Mouse (Mus musculus) embryonic stem cell, embryonic (primary cell): Measurements from ENCODE around the gene Hoxa7.

ENCODE experiments used
- CTCF ChIA-PET, 4 experiments: fragments of 300-600 bp in 2 of 4; fragments of 350-600 bp in 2 of 4; sonication (Branson Sonifier 250); formaldehyde crosslinking; loops; one replicate each; lab custom pipeline; 2022; ENCODE audit warnings: inconsistent platforms in 2 of 4; lab: Charles Lee
- POLR2A ChIA-PET, 4 experiments: fragments of 300-600 bp in 2 of 4; fragments of 350-600 bp in 2 of 4; sonication (Branson Sonifier 250); formaldehyde crosslinking; loops; one replicate each; lab custom pipeline; 2022; ENCODE audit warnings: antibody characterized with exemption in 4 of 4, inconsistent platforms in 1 of 4; lab: Charles Lee

Hoxa7 gene

DNA sequence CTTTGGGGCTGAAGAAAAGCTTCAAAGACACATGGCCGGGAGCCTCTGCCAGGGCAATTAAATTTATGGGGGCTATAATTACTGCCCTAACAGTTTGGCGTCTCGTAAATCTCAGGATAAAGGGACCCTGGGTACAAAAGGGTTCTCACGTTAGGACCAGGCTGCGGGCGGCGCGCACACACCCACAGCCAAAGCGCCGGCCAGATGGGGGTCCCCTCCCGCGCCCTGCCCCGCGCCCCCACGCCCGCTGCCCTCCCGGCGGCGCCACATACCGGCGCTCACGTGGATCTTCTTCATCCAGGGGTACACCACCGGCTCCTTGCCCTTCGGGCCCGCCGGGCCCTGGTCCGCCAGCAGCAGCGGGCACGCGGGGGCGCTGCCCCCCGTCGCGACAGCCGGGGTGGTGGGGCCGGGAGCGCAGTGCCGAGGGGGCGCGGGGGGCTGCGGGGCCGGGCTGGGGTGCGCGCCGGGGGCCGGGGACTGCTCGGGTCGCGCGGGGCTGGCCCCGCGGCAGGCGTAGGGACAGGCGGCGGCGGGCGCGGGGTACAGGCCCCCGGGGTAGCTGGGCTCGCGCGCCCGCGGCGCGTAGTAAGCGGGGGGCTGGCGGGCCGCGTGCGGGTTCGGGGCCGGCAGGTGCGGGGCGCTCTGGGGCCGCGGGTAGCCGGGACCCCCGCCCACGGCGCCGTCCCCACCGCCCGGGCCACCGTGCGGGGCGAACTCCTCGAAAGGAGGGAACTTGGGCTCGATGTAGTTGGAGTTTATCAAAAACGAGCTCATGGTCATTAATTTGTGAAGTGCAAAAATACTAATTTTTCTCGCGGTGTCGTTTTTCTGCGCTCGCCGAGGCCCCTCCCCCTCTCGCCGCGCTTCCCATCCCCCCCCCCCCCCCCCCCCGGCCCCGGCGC is 30.5 kb downstream of the Hoxa7 start, which contains the start of gene Hoxa4:
Hoxa4 (minus strand) TSS at position 848 of the 905 bp plus-strand sequence.
- ChIA-PET CTCF (interaction anchor here in 2 of 4 experiments (0.6 to 1.5 kb wide), 2 partner anchors 20 to 62 kb away, joined by 3 to 5 read pairs; no protein-coding TSS in a partner anchor), POLR2A (interaction anchor here in 3 of 4 experiments (0.5 to 3.4 kb wide), 11 partner anchors 10 to 264 kb away, joined by 3 to 17 read pairs (median 5); partner anchors contain the start of genes 5730596B20Rik (in 1 of the 3) and Hoxa1 (in 1 of the 3))

DNA sequence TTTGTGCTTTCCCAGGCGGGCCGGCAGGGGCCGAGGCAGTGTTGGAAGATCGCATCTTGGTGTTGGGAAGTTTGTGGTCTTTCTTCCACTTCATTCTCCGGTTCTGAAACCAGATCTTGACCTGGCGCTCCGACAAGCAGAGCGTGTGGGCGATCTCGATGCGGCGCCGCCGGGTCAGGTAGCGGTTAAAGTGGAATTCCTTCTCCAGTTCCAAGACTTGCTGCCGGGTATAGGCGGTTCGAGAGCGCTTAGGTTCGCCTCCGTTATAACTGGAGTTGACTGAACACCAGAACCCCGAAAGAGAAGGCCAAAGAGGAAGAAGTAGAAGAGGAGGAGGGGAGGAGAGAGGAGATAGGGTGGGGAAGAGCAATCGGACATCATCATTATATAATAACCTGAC is 31.2 kb downstream of the Hoxa7 start:
- ChIA-PET CTCF (interaction anchor here in 1 of 4 experiments (1.4 kb wide), 1 partner anchor 21 kb away, joined by 3 read pairs; no protein-coding TSS in a partner anchor), POLR2A (interaction anchor here in 1 of 4 experiments (1.3 to 3.4 kb wide), 2 partner anchors 11 to 12 kb away, joined by 5 to 17 read pairs; partner anchors contain the start of gene 5730596B20Rik)

DNA sequence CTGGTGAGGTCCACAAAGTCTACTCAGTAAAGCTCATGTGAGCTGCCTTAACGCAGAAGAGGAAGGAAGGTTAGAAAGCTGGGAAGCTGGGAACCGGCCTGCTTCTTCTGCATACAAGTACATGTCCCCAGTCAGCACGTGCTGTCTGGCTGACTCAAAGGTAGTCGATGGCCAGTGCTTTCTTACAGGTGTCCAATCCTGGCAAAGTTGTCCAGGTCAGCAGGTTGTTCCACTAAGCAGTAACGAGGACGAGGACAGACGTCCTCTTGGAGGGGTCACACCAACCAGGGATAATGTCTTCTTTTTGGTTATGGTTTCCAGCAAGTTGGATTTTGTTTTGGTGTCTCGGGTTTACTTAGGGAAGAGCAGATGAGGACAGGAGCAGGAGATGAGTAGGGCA is 31.7 kb downstream of the Hoxa7 start:
- POLR2A ChIA-PET: interaction anchor here in 1 of 4 experiments (1.1 to 3.4 kb wide), 3 partner anchors 8 to 12 kb away, joined by 3 to 17 read pairs (median 5); partner anchors contain the start of gene 5730596B20Rik
- CTCF ChIA-PET: interaction anchor here in 2 of 4 experiments (0.5 to 1.4 kb wide), 2 partner anchors 22 to 541 kb away, joined by 3 read pairs; no protein-coding TSS in a partner anchor

DNA sequence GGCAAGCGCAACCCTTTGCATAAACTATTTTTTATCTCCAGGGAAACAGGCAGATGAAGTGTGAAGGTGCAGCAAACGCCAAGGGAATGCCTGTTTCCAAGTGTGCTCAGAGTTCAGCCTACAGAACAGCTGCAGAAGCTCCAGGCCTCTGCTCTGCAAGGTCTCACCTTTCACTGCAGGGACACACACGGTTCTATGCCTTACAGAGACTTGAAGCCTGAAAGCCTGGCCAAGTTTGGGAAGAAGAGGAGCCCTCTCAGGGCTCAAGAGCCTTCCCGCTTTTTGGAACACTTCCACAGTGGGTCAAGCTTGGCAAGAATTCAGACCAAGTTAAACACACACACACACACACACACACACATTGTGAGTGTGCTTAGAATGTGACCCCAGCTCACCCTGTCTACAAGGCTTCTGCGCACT is 32.5 kb downstream of the Hoxa7 start:
- CTCF ChIA-PET: interaction anchor here in 2 of 4 experiments (0.5 to 1.4 kb wide), 2 partner anchors 23 to 540 kb away, joined by 3 read pairs; no protein-coding TSS in a partner anchor
- POLR2A ChIA-PET: interaction anchor here in 1 of 4 experiments (0.8 to 1.1 kb wide), 3 partner anchors 9 to 798 kb away, joined by 3 to 4 read pairs (median 3); no protein-coding TSS in a partner anchor

DNA sequence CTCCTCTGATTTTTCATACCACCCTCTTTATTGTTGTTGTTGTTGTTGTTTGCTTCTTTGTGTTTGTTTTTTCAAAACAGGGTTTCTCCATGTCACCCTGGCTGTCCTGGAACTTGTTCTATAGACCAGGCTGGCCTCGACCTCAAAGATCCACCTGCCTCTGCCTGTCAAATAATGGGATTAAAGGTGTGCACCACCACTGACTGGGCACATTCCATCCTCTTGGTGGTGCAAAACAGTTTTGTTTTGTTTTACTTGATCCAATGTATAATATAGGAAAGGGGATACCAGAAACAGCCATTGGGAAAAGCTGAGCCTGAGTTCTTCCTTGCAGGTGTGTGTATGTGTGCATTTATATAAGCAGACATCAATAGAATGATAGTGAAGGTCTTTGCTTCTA is 35.2 kb downstream of the Hoxa7 start:
- ChIA-PET CTCF (no interaction called here), POLR2A (no interaction called here)

DNA sequence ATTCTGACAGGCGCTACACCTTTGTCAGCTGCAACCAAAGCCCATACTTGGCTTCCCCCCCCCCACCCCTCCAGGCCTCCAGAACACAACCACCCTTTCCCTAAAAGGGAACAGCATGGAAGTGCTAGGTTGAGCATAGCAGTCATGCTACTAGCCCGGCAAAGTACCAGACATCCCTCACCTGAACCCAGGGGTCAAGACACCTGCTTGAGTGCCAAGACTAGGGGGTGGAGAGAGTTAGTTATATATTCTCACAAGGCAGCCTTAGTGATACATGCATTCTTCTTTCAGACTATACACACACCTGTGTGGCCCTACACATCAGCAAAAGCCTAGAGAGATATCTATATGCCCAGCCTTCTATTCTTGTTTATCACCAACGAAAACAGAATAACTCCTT is 35.8 kb downstream of the Hoxa7 start:
- ChIA-PET POLR2A (no interaction called here), CTCF (interaction anchor here in 1 of 4 experiments (0.7 kb wide), 1 partner anchor 137 kb away, joined by 3 read pairs; no protein-coding TSS in a partner anchor)

DNA sequence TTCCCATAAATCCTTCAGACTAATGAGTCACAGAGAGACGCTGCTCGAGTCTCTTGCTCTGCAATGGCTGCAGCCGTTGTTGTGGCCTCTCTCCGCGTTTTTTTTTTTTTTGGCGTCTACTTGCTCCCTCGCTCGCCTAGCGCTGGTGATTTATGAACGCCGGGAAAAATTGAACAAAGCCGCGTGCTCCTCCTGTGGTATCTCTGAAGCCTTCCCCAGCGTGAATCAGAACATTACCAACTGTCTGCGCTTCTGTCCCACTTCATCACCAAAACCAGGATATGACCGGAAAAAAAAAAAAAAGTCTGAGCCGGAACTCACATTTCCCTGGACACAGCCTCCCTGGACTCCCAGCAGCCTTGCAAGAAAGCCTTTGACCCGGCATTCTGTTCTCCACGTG is 36.4 kb downstream of the Hoxa7 start:
- ChIA-PET CTCF (interaction anchor here in 1 of 4 experiments (0.7 kb wide), 1 partner anchor 137 kb away, joined by 3 read pairs; no protein-coding TSS in a partner anchor), POLR2A (interaction anchor here in 2 of 4 experiments (0.8 to 3.1 kb wide), 3 partner anchors 11 to 833 kb away, joined by 4 to 18 read pairs (median 4); no protein-coding TSS in a partner anchor)

DNA sequence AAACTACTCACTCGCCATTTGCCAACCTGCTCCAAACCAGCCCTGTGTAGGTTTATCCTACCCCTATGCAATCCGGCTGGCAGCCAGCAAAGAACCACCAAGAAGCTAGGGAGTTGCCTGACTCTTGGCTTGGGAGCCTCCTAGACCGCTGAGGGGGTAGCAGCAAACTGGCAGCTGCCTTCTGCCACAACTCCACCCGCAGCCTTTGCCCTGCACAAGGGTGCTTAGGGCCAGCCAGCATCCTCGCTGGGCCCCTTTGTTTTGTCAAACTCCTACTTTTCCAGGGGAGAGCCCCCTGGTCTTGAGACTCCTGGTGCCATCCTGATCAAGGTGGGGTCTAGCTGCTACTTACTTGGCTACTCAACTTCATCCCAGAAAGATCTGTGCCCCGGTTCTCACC is 37.0 kb downstream of the Hoxa7 start:
- ChIA-PET POLR2A (interaction anchor here in 2 of 4 experiments (0.8 to 3.1 kb wide), 3 partner anchors 11 to 833 kb away, joined by 4 to 18 read pairs (median 4); no protein-coding TSS in a partner anchor), CTCF (interaction anchor here in 1 of 4 experiments (0.5 kb wide), 1 partner anchor 17 kb away, joined by 3 read pairs; no protein-coding TSS in a partner anchor)

DNA sequence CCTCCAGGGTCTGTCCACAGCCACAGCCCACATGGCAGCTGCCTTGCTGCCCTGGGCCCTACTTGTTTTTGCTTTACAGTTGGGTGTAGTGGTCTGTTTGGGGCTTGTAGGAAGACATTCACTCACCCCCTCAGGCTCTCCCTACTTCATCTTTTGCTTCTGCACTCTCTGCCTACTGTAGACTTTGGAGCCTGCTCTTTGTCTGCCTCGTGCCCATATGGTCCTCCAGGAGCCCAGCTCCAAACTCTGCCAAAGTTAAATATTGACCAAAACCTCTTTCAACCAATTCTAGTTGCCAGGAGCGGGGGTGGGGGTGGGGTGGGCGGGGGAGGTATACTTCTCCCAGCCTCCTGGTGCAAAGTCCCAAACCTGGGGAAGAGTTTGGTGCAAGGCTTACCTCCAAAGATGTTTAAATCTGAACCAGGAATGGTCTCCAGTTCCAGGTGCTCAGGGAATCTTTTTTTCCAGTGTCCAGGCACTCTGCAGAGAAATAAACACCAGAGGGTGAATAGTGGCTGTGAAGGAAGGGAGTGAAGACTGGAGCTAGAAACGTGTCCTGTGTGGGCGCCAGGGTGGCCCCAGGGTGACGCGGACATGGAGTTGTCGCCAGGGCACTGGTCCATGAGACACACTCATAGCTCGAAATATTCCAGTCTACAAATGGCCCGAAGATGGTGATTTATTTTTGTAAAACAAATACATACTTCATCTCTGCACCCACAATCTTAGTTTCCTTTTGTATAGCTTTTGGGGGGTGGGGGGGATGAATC is 38.2 kb downstream of the Hoxa7 start:
- POLR2A ChIA-PET: interaction anchor here in 1 of 4 experiments (0.6 to 3.1 kb wide), 4 partner anchors 9 to 26 kb away, joined by 3 to 18 read pairs (median 4); no protein-coding TSS in a partner anchor
- CTCF ChIA-PET: interaction anchor here in 3 of 4 experiments (0.6 to 1.1 kb wide), 3 partner anchors 57 to 674 kb away, joined by 3 read pairs; partner anchors contain the start of gene Hoxa10 (in 1 of the 3)

DNA sequence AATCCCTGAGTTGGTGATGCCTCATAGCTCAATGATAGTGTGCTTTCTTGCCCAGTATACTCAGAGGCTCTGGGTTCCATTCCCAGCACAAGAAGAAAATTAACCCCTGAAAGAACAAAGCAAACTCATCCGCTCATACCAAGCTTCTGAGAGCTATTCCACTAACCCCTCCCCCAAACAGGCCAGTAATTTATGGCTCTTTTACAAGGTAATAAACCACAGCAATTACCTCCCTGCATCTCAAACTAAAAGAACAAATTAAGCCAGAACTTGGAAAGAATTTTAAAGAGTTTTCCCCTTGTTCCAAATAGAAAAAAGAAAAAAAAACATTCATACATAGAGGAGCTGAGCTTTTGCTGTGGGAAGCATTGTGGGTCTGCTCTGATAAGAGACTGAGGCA is 38.9 kb downstream of the Hoxa7 start:
- POLR2A ChIA-PET: interaction anchor here in 1 of 4 experiments (0.6 to 3.1 kb wide), 3 partner anchors 9 to 42 kb away, joined by 4 to 18 read pairs (median 4); no protein-coding TSS in a partner anchor
- CTCF ChIA-PET: interaction anchor here in 1 of 4 experiments (0.7 kb wide), 1 partner anchor 16 kb away, joined by 3 read pairs; no protein-coding TSS in a partner anchor

DNA sequence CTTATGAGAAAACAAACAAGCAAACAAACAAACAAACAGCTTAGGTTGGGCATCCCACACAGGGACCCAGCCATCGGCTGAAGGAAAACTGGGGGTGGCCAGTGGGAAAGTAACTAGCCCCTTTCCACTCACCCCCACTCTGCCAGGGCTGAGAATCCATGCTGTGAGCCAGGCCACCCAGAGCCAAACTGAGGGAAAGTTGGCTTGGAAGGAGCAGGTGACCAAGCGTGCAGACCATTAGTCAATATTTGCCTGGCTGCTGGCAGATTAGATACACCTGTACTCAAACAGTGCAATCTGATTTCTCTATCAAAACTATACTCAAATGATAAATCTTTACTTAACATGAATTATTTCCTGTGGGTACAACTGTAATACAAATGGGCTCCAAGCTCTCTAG is 39.6 kb downstream of the Hoxa7 start:
- POLR2A ChIA-PET: interaction anchor here in 1 of 4 experiments (1.5 kb wide), 1 partner anchor 43 kb away, joined by 4 read pairs; no protein-coding TSS in a partner anchor
- CTCF ChIA-PET: no interaction called here

DNA sequence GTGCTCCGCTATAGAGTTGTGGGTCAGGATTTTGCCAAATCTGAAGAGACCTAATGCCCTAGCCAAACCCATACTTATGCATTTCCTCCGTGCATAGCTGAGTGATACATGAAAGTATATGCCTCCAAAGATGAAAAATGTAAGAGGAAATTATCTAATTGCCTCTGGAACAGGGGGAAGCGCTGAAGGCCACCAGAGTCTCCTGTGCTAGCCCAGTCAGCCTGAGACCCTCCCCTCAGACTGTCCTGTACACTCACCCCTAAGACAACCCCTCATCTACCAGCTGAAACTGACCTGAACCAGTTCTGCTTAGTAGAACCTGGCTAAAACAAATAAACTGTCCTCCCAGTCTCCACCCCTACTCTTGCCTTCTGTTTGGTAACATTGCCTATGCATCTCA is 40.9 kb downstream of the Hoxa7 start:
- CTCF ChIA-PET: no interaction called here
- POLR2A ChIA-PET: interaction anchor here in 1 of 4 experiments (0.7 kb wide), 1 partner anchor 21 kb away, joined by 3 read pairs; no protein-coding TSS in a partner anchor

DNA sequence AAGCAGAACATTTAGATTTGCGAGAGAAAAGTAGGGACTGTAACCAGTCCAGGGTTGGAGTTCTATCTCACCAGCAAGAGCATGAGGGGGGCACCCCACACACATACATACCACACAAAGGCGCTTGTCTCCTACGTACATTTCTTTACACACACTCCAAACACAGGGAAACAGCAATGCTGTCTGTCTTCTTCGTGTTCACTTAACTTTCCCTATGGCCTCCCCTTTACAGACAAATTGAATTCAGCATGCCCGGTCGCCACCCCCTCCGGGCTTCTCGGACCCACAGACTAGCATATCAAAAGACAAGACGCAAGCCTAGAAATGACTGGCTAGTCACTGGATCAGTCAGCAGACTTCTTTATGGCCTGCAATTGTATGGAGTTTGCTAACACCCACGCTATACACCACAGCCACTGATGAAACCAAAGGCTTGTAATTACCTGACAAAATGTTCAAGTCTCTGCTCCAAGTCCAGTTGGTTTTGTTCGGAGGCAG is 41.4 kb downstream of the Hoxa7 start:
- ChIA-PET CTCF (no interaction called here), POLR2A (interaction anchor here in 1 of 4 experiments (9.7 kb wide), 1 partner anchor 20 kb away, joined by 75 read pairs; the partner anchor contains the start of gene Hoxa1)

DNA sequence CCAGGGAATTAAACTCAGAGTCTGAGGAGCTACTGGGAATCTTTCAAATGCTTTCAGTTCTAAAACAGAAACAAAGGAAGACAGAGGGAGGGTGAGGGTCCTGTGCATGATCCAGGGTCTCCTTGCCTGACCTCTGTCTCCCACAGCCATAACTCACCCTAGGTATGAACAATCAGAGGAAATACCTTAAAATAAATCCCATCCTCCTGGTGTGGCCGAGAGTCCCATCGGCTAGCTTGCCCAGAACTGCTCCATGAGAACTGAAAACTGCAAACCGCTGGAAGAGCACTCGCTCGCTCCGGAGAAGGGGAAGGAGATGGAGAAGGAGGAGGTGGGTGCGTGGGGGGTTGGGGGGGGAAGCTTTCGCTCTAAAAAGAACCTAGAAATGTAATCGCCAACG is 42.0 kb downstream of the Hoxa7 start:
- ChIA-PET CTCF (no interaction called here), POLR2A (interaction anchor here in 2 of 4 experiments (0.7 to 9.7 kb wide), 3 partner anchors 12 to 19 kb away, joined by 3 to 75 read pairs (median 17); partner anchors contain the start of genes Hoxa1 (in 1 of the 2) and Hoxa4 (in 1 of the 2))

DNA sequence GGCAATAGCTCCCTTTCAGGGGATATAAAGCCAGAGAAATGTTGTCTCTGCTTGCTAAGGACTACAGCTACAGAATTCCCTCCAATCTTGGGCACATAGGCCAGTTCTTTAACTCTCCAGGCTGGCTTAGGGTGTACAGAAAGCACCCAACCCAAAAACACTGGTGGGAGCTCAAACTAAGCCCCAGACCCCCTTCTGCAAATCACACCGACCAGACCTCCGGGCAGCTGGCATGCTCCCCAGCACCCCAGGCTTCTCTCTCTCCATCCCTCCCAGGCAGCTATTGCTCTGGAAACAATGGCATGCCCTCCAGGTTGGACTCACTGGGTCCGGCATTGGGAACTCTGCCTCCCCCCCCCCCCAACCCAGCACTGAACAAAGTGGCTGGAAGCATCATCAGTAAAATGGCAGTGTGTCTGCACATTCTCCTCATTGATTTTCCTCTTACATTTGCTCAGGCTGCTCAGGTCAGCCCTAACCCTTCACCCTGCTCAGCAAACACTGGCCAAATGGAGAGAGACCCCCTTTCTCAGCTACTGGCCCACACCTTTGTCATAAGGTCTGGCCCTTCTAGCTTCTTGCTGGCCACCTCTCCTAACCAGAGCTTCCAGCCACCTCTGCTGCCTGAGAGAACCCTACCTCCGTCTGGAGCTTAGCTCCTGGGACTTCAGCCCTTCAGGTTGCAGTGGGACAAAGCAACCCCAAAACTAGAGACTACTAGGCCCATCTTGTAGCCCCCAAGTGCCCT is 42.6 kb downstream of the Hoxa7 start:
- CTCF ChIA-PET: interaction anchor here in 2 of 4 experiments (1.0 to 1.2 kb wide), 2 partner anchors 43 to 134 kb away, joined by 3 read pairs; partner anchors contain the start of gene Hoxa7 (in 1 of the 2)

DNA sequence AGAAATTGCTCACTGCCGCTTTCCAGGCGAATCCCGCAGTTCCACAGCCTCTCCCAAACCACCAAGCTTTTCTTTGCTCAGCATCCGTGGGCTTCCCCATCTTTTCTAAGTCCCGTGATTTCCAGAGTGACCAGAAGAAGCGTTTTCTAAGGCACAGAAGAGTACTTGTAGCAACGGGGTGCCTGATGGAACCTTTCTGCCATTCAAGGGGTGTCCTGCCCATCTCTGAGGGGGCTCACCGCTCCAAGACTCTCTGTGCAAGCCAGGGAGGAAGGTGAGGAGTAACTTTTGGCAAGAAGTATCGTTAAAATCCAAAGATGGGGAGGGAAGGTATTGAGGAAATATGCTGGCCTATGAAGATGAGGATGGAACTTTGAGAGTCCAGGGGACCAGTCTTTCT is 43.8 kb downstream of the Hoxa7 start:
- CTCF ChIA-PET: interaction anchor here in 2 of 4 experiments (0.5 to 1.3 kb wide), 3 partner anchors 27 to 63 kb away, joined by 3 to 5 read pairs (median 4); partner anchors contain the start of gene Hoxa10 (in 2 of the 2)

More for the DNA sequence above, 42.6 kb downstream of the Hoxa7 start:
- POLR2A ChIA-PET: interaction anchor here in 2 of 4 experiments (0.7 to 9.7 kb wide), 4 partner anchors 12 to 145 kb away, joined by 3 to 75 read pairs (median 10); partner anchors contain the start of genes Hoxa1 (in 1 of the 2) and Hoxa4 (in 1 of the 2)

More for the DNA sequence above, 43.8 kb downstream of the Hoxa7 start:
- POLR2A ChIA-PET: interaction anchor here in 2 of 4 experiments (0.7 to 9.7 kb wide), 9 partner anchors 10 to 70 kb away, joined by 3 to 75 read pairs (median 4); partner anchors contain the start of genes Gm28308 (in 1 of the 2), Hoxa1 (in 1 of the 2), Hoxa3 (in 1 of the 2) and Hoxa4 (in 1 of the 2)
